Mouse (Mus musculus) heart, adult 2 months (tissue): Measurements from ENCODE around the gene AC124502.3.

Experiments
- CTCF ChIP-seq: fragments of 200-600 bp; IDR thresholded peaks from 2 replicates; pipeline ENCODE4 v1.8.1; 2022; ENCODE audit warnings: antibody characterized with exemption, mild to moderate bottlenecking, moderate library complexity
- POLR2A ChIP-seq: fragments of 200-500 bp; IDR thresholded peaks from 2 replicates; pipeline ENCODE4 v1.6.1; 2011; ENCODE audit warnings: mild to moderate bottlenecking, low read depth, low read length, control low read depth; ENCODE audit not compliant: insufficient read depth

- TF ChIP-seq CTCF: peak; percentile 34
- no peak for TF ChIP-seq POLR2A
These were observed 45.8 kb upstream of the AC124502.3 start for GRCm38 (mm10) chr19:4992904-4993303.
